Mouse (Mus musculus) forebrain, embryonic 11.5 days (tissue): Measurements from ENCODE around the gene Podn. TPM values are rescaled to one million over a fixed set of nuclear protein-coding genes. Genes with fewer than 3 reads are reported as not detected.

Experiments
- ATAC-seq: fragments of 200-750 bp; cut with Nextera tagmentation; replicated peaks from 2 replicates; pipeline ENCODE4 v1.8.0; 2017; ENCODE audit warnings: moderate TSS enrichment; ENCODE audit not compliant: low FRiP score
- DNase-seq: peaks from one replicate; pipeline ENCODE4 v3.0.0-alpha.2; 2017; ENCODE audit warnings: low spot score
- H3K27ac ChIP-seq: fragments of 300-500 bp; sonication (generic); 2 replicates; pipeline ENCODE4 v1.5.1; 2014; ENCODE audit warnings: low read depth, low read length
- H3K27me3 ChIP-seq: fragments of 300-500 bp; sonication (generic); 2 replicates; pipeline ENCODE4 v1.6.1; 2014; ENCODE audit warnings: mild to moderate bottlenecking, low read length, mixed read lengths; ENCODE audit not compliant: control insufficient read depth, insufficient read depth
- H3K36me3 ChIP-seq: fragments of 300-500 bp; sonication (generic); 2 replicates; pipeline ENCODE4 v1.6.1; 2014; ENCODE audit warnings: mild to moderate bottlenecking, low read length, moderate library complexity, mixed read lengths; ENCODE audit not compliant: control insufficient read depth, insufficient read depth
- H3K4me1 ChIP-seq: fragments of 300-500 bp; sonication (generic); replicated peaks from 2 replicates; pipeline ENCODE4 v1.6.1; 2014; ENCODE audit warnings: low read length, mixed read lengths; ENCODE audit not compliant: control insufficient read depth, insufficient read depth
- H3K4me2 ChIP-seq: fragments of 300-500 bp; sonication (generic); 2 replicates; pipeline ENCODE4 v1.6.1; 2014; ENCODE audit warnings: low read depth, mild to moderate bottlenecking, low read length, moderate library complexity, mixed read lengths; ENCODE audit not compliant: severe bottlenecking
- H3K4me3 ChIP-seq: fragments of 300-500 bp; sonication (generic); 2 replicates; pipeline ENCODE4 v1.5.1; 2014; ENCODE audit warnings: low read depth, low read length
- H3K9ac ChIP-seq: fragments of 300-500 bp; sonication (generic); 2 replicates; pipeline ENCODE4 v1.6.1; 2014; ENCODE audit warnings: low read length
- H3K9me3 ChIP-seq: fragments of 300-500 bp; sonication (generic); 2 replicates; pipeline ENCODE4 v1.6.1; 2016; ENCODE audit warnings: low read length, mixed read lengths; ENCODE audit not compliant: control insufficient read depth
- WGBS: fragments of 180-500 bp; shearing (Covaris S2); extraction: QIAGEN DNeasy Blood & Tissue Kit; methylation state at CpG from one replicate; pipeline ENCODE4 v1.1.7; 2014; 5-methylcytosine and 5-hydroxymethylcytosine counted together
- polyA plus RNA-seq: library from polyadenylated mRNA; unstranded; fragments of >200 nt; fragmentation: Nextera tagmentation; extraction: Ambion mirVana; gene quantifications from 2 replicates; pipeline ENCODE4 v1.2.1, GENCODE M21; 2014

The Podn gene
- polyA plus RNA-seq, 1 experiment from 2014 or later: 0.33 TPM

- Histone ChIP-seq H3K27ac (no peak overlapping the region), H3K9me3 (no peaks in the 10 kb centered on the region), H3K9ac (no peak overlapping the region), H3K4me2 (no peak overlapping the region), H3K36me3 (no peaks in the 10 kb centered on the region), H3K4me3 (no peak overlapping the region), H3K27me3 (no peaks in the 10 kb centered on the region), H3K4me1 (no peaks in the 10 kb centered on the region)
- ATAC-seq: no peak
- DNase-seq: no peak
- 34% methylated on average over 11 of the region's 11 CpGs for WGBS
These were observed 97.5 kb downstream of the Podn start for GRCm38 (mm10) chr4:107998641-107999332.

GRCm38 (mm10) chr4:107996418-107996986, 99.7 kb downstream of the Podn start:
- Histone ChIP-seq H3K4me2 (no peak overlapping the region), H3K9me3 (no peaks in the 10 kb centered on the region), H3K36me3 (no peaks in the 10 kb centered on the region), H3K4me3 (no peak overlapping the region), H3K4me1 (no peaks in the 10 kb centered on the region; the same call in 1 of the 2 replicates), H3K27ac (no peak overlapping the region), H3K27me3 (no peaks in the 10 kb centered on the region), H3K9ac (no peak overlapping the region)
- DNase-seq (no peak), ATAC-seq (no peak)
- 90% methylated on average over 9 of the region's 9 CpGs for WGBS

- no peak overlapping the region for H3K27ac ChIP-seq
- DNase-seq: no peak
- WGBS: 86% methylated on average over 6 of the region's 6 CpGs
- no peak overlapping the region for H3K4me2 ChIP-seq
- no peak overlapping the region for H3K4me3 ChIP-seq
- no peaks in the 10 kb centered on the region for H3K27me3 ChIP-seq
- no peak for ATAC-seq
- H3K4me1 ChIP-seq: no peaks in the 10 kb centered on the region; the same call in 1 of the 2 replicates
- H3K9me3 ChIP-seq: no peaks in the 10 kb centered on the region
- H3K9ac ChIP-seq: no peak overlapping the region
- H3K36me3 ChIP-seq: no peaks in the 10 kb centered on the region
These were observed 100.5 kb downstream of the Podn start for GRCm38 (mm10) chr4:107995727-107996126.

- Histone ChIP-seq H3K9me3 (no peaks in the 10 kb centered on the region), H3K36me3 (no peaks in the 10 kb centered on the region), H3K4me2 (no peak overlapping the region), H3K27me3 (no peaks in the 10 kb centered on the region), H3K9ac (no peak overlapping the region), H3K4me1 (no peaks in the 10 kb centered on the region; the same call in 1 of the 2 replicates), H3K4me3 (no peak overlapping the region), H3K27ac (no peak overlapping the region)
- DNase-seq (no peak), ATAC-seq (no peak)
- 91% methylated on average over 6 of the region's 6 CpGs for WGBS
These were observed 101.2 kb downstream of the Podn start for GRCm38 (mm10) chr4:107995011-107995410.

GRCm38 (mm10) chr4:107991879-107992278, 104.4 kb downstream of the Podn start:
- WGBS: 7% methylated on average over 6 of the region's 6 CpGs
- ATAC-seq: no peak
- no peak overlapping the region for H3K4me2 ChIP-seq
- H3K4me3 ChIP-seq: no peak overlapping the region
- H3K27ac ChIP-seq: no peak overlapping the region
- no peaks in the 10 kb centered on the region for H3K9me3 ChIP-seq
- no peaks in the 10 kb centered on the region for H3K36me3 ChIP-seq
- no peak overlapping the region for H3K9ac ChIP-seq
- no peaks in the 10 kb centered on the region; the same call in 1 of the 2 replicates for H3K4me1 ChIP-seq
- no peaks in the 10 kb centered on the region for H3K27me3 ChIP-seq
- no peak for DNase-seq

GRCm38 (mm10) chr4:107990818-107991217, 105.4 kb downstream of the Podn start:
- Histone ChIP-seq H3K4me2 (no peak overlapping the region), H3K36me3 (no peaks in the 10 kb centered on the region), H3K27me3 (no peaks in the 10 kb centered on the region), H3K9ac (no peak overlapping the region), H3K27ac (no peak overlapping the region), H3K4me1 (no peaks in the 10 kb centered on the region; the same call in 1 of the 2 replicates), H3K9me3 (no peaks in the 10 kb centered on the region), H3K4me3 (no peak overlapping the region)
- DNase-seq (no peak), ATAC-seq (no peak)
- WGBS: 63% methylated on average over 5 of the region's 5 CpGs

- DNase-seq (no peak), ATAC-seq (no peak)
- Histone ChIP-seq H3K27me3 (no peaks in the 10 kb centered on the region), H3K36me3 (no peaks in the 10 kb centered on the region), H3K9me3 (no peaks in the 10 kb centered on the region), H3K9ac (no peak overlapping the region), H3K4me1 (no peaks in the 10 kb centered on the region; the same call in 1 of the 2 replicates), H3K4me2 (no peak overlapping the region), H3K4me3 (no peak overlapping the region), H3K27ac (no peak overlapping the region)
- 73% methylated on average over 8 of the region's 8 CpGs for WGBS
These were observed 107.3 kb downstream of the Podn start for GRCm38 (mm10) chr4:107988931-107989330.

GRCm38 (mm10) chr4:107986386-107987168, 109.7 kb downstream of the Podn start:
- WGBS: 87% methylated on average over 11 of the region's 11 CpGs
- Histone ChIP-seq H3K4me2 (no peak overlapping the region), H3K27ac (no peak overlapping the region), H3K9me3 (no peaks in the 10 kb centered on the region), H3K4me1 (no peaks in the 10 kb centered on the region; the same call in 1 of the 2 replicates), H3K27me3 (no peaks in the 10 kb centered on the region), H3K4me3 (no peak overlapping the region), H3K36me3 (no peaks in the 10 kb centered on the region), H3K9ac (no peak overlapping the region)
- ATAC-seq (no peak), DNase-seq (no peak)
